Mouse (Mus musculus) ES-Bruce4 (cell line): ENCODE results near the gene Krtap8-1.

Experiments used
- CTCF ChIP-seq: IDR thresholded peaks from one replicate; pipeline ENCODE4 v1.8.1; 2011; ENCODE audit warnings: low read depth, low read length
- EP300 ChIP-seq: IDR thresholded peaks from 2 replicates; pipeline ENCODE4 v1.6.1; 2011; ENCODE audit warnings: low read depth, low read length; ENCODE audit not compliant: insufficient read depth
- POLR2A ChIP-seq: IDR thresholded peaks from one replicate; pipeline ENCODE4 v1.8.1; 2011; ENCODE audit warnings: low read length; ENCODE audit not compliant: insufficient read depth

- TF ChIP-seq CTCF (no peak), POLR2A (no peak), EP300 (no peak)
These were observed 42.8 kb upstream of the Krtap8-1 start for GRCm38 (mm10) chr16:89530547-89530946.
